Mouse (Mus musculus): Measurements from ENCODE around the gene Uba3.

Gene Uba3

GRCm38 (mm10) chr6:97210191-97210961, 4.9 kb upstream of the Uba3 start, which contains the start of gene Arl6ip5:
Gene Arl6ip5 (plus strand): TSS chr6:97210689.
- DNase-seq (ENCODE audit: low spot score in 2 of 2) = peak; percentile 83 to 87

GRCm38 (mm10) chr6:97209751-97210150, 4.3 kb upstream of the Uba3 start:
- no peak for DNase-seq (ENCODE audit: low spot score in 2 of 2)

GRCm38 (mm10) chr6:97209201-97209600, 3.8 kb upstream of the Uba3 start:
- DNase-seq (ENCODE audit: low spot score in 2 of 2) = no peak

GRCm38 (mm10) chr6:97208406-97208805, 3.0 kb upstream of the Uba3 start:
- no peak for DNase-seq (ENCODE audit: low spot score in 2 of 2)

GRCm38 (mm10) chr6:97207085-97207484, 1.6 kb upstream of the Uba3 start:
- DNase-seq (ENCODE audit: low spot score in 2 of 2) = no peak

- no peak for DNase-seq (ENCODE audit: low spot score in 2 of 2)
These were observed 495 bp downstream of the Uba3 start for GRCm38 (mm10) chr6:97204952-97205351.

GRCm38 (mm10) chr6:97204252-97204869, 1.1 kb downstream of the Uba3 start:
- DNase-seq (ENCODE audit: low spot score in 2 of 2) = no peak

GRCm38 (mm10) chr6:97202477-97202876, 3.0 kb downstream of the Uba3 start:
- no peak for DNase-seq (ENCODE audit: low spot score in 2 of 2)

GRCm38 (mm10) chr6:97200437-97200836, 5.0 kb downstream of the Uba3 start:
- DNase-seq (ENCODE audit: low spot score in 2 of 2) = no peak

- no peak for DNase-seq (ENCODE audit: low spot score in 2 of 2)
These were observed 26.0 kb downstream of the Uba3 start for GRCm38 (mm10) chr6:97179367-97179828.

GRCm38 (mm10) chr6:97178491-97179366, 26.7 kb downstream of the Uba3 start, which contains the start of gene Tmf1:
Gene Tmf1 (minus strand): TSS chr6:97179122.
- DNase-seq (ENCODE audit: low spot score in 2 of 2) = peak; percentile 90 to 92

- no peak for DNase-seq (ENCODE audit: low spot score in 2 of 2)
These were observed 29.7 kb downstream of the Uba3 start for GRCm38 (mm10) chr6:97175716-97176115.

- no peak for DNase-seq (ENCODE audit: low spot score in 2 of 2)
These were observed 55.3 kb downstream of the Uba3 start for GRCm38 (mm10) chr6:97150156-97150555.

- no peak for DNase-seq (ENCODE audit: low spot score in 2 of 2)
These were observed 55.7 kb downstream of the Uba3 start for GRCm38 (mm10) chr6:97149721-97150120.

- DNase-seq (ENCODE audit: low spot score in 2 of 2) = peak; percentile 43 to 63
These were observed 56.8 kb downstream of the Uba3 start, which contains the start of gene Eogt for GRCm38 (mm10) chr6:97148383-97149251. Gene Eogt (minus strand): TSS chr6:97149182.

- DNase-seq (ENCODE audit: low spot score in 2 of 2) = peak; percentile 21 to 30
These were observed 57.6 kb downstream of the Uba3 start for GRCm38 (mm10) chr6:97147755-97148382.

- DNase-seq (ENCODE audit: low spot score in 2 of 2) = no peak
These were observed 60.3 kb downstream of the Uba3 start for GRCm38 (mm10) chr6:97145156-97145555.

GRCm38 (mm10) chr6:97144359-97144758, 61.1 kb downstream of the Uba3 start:
- peak in 1 of 2 experiments; percentile 31 for DNase-seq (ENCODE audit: low spot score in 2 of 2)

- DNase-seq (ENCODE audit: low spot score in 2 of 2) = no peak
These were observed 62.8 kb downstream of the Uba3 start for GRCm38 (mm10) chr6:97142611-97143010.

GRCm38 (mm10) chr6:97141811-97142210, 63.6 kb downstream of the Uba3 start:
- no peak for DNase-seq (ENCODE audit: low spot score in 2 of 2)
